Mouse (Mus musculus) WW6 (cell line): ENCODE measurements at regions not wholly inside any gene's neighbourhood (a gene's known extent, or its start where the extent isn't known, plus 50 kb on each side); places are given as distances from the start of the nearest gene placed in this dataset.

Experiments used
- DNase-seq: peaks from one replicate; pipeline ENCODE4 v3.0.0-alpha.2; 2013; ENCODE audit warnings: low read depth, low spot score

DNA sequence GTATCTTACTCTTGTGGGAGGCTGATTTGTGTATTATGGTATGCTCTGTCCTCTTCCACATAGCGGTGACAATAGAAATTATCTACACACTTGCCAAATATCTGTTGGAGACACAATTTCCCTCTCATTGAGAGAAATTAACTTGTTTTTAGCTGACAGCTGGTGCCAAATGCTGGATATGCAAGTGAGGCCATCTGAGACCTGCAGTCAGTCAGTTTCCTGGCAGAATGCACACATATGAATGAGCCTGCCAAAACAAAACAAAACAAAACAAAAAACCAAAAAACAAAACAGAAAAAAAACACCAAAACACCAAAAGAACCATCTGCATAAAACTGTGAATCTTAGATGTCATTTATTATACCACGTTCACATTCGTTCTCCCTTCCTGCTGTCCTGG, 233.7 kb upstream of the Gm12728 start:
- no peak for DNase-seq

DNA sequence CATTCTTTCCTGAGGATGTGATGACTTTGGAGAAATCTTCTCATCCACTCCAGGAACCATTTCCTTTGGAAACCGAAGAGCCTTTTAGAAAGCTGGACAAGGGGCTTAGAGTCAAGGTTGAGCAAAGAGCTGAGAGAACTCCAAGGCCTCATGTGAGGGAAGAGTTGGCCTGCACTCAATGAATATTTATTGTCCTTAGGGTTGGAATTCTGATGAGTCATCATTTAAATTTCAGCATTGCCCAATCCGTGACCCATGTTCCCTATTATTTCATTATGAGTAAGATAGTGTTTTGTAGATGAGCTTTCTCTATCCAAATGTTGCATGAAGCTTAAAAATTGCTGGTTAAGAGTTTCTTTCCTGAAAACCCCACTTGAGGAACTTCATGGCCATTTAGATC, 232.3 kb upstream of the Gm12728 start:
- no peak for DNase-seq

DNA sequence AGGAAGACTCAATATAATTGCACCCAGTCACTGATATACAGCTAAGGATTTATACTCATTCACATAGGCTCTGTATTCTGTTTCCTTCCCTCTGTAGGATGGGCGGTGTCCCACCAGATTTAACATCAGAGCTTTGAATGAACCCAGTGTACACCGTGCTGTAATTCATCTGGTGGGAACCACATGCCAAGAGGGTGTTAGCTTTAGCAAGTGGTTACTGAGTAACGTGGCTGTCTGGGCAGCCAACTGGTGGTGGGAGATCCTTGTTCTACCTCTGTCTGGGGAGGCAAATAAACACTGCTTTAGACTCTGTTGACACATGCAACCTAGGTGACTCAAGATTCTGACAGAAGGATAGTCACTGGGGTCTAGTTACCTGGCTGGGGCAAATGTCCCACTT, 229.6 kb upstream of the Gm12728 start:
- DNase-seq: no peak

DNA sequence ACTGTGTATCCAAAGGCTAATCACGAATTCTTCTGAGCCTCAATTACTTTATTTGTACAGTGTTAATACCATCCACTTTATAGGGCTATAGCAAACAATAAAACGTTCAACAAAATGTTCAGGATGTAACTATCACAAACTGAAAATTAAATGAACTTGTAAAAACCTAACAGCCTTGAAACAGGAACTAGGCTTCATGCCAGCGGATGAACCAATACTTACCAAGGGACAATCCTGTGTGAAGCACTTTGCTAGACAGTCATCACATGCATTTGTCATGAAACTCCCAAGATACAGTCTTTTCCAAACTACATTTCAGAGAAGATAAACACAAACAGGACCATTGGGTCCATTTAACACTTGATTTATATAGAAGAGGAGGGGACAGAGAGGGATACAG, 228.9 kb upstream of the Gm12728 start:
- DNase-seq: no peak

DNA sequence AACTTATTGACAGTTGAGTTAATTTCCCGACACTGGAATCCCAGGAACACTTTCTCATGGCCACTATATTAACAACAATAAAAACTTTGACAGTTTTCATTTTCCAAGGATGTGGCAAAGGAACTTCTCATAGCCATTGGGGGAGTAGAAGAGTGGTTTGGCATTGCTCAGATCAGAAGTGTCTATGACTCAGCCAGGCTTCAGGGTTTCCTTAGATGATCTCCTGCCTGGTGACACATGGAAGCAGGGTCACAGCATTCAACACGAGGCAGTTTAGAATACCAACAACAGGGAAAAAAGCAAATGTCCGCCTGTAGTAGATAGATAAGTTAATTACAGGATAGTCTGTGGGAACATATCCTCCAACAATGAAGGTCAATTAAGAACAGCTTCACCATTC, 228.1 kb upstream of the Gm12728 start:
- no peak for DNase-seq

DNA sequence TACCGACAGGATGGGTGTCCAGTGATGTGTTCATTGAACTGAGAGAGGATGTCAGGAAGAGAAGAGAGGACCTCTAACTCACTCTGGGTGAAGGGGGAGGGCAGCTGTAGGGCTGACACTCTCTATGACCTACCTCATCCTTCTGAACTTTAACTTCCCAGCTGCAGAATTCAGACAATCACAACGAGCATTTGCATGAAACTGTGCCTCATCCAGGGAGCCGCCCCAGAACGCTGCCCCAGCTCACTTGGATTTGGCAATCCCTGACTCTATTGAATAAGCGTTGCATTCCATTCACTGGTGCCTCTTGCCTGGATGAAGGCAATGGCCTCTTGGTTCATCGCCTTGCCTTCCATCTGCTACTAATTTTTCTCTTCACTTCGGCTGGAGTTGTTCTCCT, 223.9 kb upstream of the Gm12728 start:
- no peak for DNase-seq

DNA sequence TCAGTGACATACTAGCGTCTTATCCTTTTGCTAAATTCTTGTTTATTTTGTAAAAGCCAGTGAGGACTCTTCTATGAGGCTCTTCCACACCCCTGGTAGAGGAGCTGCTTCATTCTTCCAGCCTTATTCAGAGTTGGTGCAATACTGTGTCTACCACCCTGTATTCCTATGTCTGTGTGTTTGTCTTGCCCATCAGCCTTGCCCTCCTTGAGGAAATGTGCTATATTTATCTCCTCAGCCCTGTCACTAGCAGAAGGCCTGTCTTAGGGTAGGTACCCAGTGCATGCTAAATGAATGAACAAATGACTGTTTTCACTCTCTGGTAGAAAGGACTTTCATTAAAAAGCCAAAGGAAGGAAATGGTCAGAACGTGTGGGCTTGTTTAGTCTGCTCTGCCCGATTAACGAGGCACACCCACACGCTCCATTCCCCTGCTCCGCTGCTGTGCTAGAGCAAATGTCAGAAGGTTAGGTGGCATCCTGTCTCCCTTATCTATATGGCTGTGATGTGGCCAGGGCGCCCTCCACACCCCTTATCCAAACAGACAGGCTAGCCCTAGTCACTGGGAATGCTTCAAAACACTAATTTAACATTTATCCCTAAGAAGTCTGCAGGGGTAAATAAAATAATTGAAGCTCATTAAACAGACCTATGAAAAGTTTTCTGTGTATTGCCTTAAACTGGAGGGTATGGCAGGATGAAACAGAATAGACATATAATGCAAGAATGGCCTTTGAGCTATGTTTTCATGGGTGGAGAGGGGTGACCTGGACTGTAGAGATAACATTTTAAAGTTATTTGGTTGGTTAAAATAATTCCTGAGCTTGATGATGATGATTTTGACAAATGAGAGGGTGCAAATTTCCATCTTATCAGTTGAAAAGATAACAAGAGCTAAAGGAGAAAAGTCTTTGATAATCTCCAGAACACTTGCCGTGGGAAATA, 222.9 kb upstream of the Gm12728 start:
- DNase-seq: no peak

DNA sequence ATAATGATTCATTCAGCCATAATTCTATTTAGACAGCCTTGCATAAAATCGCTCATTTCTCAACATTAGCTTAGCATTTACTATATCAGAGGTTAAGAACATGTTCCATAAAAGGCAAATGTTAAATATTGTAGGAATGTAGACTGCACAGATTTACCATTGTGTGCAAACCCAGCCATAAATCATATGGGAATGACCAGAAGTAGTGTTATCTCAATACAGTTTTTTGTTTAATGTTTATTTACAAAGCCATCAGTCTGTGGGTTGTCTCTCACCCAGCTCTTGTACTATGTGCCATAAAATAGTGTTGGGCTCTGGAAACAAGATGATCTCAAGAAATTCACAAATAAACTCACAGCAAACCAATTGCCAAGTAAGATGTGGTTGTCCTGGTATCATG, 220.0 kb upstream of the Gm12728 start:
- no peak for DNase-seq

DNA sequence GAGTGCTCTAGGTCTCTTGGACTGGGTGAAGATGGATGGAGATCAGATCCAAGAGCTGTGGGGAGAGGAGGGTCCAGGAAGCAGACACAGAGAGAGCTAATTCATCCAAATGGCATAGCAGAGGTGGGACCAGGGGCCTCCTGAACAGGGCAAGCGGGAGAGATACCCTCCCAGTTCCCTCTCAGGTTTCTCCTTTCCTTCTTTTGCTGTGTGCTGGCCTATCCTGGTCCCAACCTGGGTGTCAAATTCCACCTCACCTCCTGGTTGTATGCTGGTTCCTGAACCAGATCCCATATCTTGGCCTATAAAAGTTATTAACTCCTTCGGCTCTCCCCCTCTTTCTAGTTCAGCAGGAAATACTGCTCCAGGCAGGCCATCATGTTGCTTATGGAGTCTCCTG, 214.1 kb upstream of the Gm12728 start:
- no peak for DNase-seq

DNA sequence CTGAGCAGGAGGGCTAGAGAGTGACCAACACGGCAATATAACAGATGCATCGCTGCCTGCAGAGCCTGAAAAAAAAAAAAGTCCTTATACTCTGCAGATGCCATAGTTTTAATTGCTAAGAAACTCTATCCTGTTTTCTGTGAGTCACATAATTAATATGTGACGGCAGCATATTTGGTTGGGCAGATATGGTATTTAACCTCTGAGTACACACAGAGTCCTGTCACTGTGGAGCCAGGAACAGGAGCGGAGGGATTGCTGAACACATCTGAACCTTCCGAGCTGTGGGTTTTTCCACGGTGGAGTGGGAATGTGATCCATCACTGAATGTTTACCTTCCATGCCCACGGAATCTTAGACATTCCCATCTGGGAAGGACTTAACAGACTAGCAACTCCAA, 208.7 kb upstream of the Gm12728 start:
- DNase-seq: no peak

DNA sequence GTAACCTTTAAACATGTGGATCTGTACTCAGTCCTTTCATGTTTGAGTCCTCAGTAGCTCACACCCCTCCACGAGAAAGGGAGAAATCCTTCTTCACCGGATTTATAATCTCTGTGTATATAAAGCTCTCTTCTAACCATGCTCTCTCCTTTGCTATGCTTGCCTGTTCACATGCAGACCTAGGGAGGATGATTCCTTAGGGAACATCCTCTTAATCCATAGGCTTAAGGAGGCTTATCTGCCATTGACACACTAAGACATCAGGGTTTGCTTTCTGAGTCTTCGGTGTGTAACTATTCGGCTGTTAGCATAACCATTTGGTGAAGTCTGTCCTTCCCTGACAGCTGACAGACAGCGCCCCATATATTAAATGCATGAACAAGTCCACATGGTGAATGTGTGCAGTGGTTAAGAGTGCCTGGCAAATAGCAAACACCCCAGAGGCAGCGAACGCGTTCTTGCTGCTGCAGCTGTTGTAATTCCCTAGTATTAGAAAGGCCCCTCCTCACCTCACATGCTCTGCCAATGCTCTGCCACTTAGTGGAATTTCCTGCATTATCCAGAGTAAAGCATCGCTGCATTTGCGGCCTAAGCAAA, 205.2 kb upstream of the Gm12728 start:
- no peak for DNase-seq

DNA sequence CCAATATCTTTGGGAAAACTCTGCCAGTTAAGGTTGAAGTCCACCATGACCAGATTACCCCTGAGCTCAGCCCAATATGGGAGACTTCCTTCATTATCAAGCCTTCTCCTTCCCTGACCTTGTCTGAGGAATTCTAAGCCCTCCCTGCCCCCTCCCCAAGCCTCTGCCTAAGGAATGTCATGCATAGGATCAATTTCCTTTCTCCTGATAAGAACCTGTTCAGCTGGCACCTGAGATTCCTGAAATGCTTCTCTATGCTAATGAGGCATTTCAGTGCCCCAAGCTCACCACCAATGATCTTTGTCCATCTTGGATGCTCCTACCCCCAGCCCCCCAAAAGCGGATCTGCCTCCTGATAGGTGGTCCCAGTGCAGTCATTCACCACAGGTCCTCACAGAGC, 186.0 kb upstream of the Gm12728 start:
- no peak for DNase-seq

DNA sequence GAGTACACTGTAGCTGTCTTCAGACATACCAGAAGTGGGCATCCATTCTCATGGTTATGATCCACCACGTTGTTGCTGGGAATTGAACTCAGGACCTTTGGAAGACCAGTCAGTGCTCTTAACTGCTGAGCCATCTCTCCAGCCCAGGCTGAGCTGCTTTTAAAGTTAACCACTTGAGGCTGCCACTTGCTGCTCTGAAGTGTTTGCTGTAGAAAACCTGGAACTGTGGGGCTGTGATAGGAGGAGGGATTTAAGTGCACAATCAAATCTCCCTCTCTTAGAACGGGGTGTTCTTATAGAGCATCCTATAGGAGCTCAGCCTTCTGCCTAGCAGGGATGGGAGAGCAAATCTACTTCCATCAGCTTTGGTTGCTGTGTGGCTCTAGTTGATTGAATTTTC, 185.1 kb upstream of the Gm12728 start:
- DNase-seq: no peak

DNA sequence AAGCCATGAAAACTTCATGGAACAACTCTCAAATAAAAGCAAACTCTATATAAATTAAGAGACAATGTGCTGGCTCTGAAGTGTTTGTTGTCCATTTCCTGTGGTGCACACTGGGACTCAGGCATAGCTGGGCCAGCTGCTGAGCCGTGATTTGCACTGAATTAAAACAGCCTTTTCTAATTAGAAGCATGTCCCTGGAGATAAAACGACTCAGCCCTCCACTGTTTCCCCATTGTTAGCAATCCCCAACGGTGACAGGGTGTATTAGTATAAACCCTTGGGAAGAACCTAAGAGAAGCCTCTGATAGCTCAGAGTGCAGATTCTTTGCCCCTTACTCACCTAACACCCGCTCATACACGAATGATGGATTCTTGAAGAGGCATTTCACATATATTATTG, 182.9 kb upstream of the Gm12728 start:
- no peak for DNase-seq

DNA sequence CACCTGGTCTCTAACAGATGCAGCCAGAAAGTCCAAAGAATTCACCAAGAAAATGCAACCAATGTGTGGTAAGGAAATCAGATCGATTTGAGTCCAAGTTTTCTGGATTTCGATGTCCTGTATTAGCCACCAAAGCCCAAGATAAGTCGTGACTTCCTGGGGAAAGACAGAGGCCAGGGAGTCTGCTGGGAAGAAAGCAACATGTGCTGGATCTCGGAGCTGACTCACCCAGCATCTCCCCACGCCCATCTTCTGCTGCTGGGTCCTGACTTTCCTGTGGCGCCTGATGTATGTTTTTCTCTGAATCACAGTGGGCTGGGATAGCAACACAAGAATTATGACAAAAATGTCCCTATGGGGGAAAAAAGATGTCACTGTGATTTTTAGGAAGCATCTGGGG, 178.8 kb upstream of the Gm12728 start:
- DNase-seq: no peak

DNA sequence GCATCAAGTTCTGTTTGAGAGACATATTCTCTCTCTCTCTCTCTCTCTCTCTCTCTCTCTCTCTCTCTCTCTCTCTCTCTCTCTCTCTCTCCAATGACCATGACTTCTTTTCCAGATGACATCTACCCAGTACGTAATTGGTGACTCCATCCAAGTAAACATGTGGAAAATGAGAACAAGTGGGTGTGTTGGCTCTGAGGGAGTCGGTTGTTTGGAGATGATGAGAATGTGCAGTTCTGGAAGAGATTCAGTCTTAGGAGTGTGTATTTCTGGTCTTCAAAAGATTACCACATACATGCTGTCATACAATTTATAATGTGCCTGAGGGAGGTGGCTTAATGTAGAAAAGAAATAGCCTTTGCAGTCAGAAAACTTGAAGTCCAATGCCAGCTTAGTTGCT, 175.3 kb upstream of the Gm12728 start:
- no peak for DNase-seq

DNA sequence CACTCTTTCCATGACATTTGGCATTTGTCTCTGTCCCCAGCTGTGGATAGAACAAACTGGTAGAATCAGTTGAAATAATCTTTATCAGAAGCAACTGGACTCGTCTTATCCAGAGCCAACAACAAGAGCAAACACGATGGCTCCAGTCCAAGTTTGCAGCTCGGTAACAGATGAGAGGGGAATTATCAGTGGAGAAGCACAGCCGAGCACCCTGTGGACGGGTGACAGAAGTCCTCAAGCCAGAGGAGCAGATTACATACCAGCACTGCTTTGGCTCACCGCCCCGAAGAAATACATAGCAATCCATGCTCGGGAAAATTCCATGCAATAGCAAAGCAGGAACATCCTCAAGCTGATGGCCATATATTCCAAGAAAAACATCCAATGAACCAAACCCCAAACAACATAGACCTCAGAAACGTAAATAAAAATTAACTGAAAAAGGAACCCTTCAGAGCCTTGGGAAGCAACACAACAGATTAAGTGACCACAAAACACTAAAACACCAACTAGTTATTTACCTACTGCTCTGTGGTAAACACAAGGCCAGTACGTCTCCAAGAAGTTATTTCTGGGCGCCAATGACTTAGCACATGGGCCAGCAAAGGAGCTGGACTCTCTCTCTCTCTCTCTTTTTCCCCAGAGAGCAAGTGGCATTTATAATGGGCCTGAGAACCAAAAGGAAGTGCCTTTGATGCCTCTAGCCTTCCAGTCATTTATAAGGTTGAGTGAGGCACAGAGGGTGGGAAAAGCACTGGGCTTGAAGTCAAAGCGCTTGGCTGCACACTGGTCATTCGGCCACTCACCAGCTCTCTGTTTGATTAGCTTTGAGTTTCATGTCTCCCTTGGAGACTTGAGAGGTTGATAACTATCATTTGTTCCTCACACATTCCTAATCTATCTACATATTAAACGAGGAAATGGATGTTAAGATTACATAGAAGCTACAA, 163.0 kb upstream of the Gm12728 start:
- DNase-seq: no peak

DNA sequence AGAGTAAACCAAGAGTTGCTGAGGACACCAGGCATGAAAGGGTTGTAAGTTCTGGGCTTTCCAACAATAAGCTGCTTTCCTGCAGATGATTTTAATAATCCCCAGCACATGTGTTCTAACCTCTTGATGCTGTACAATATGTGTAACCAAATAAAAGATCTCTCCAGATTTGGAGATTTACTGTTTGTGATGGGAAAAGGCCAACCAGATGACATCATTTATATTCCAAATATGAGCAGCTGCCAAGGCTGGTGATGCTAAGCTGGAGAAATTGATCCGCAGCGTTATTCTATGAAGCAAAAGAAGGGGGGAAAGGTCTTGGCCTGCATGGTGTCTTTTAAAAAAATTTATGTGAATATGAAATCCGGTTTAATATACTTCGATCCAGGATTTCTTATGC, 160.1 kb upstream of the Gm12728 start:
- no peak for DNase-seq

DNA sequence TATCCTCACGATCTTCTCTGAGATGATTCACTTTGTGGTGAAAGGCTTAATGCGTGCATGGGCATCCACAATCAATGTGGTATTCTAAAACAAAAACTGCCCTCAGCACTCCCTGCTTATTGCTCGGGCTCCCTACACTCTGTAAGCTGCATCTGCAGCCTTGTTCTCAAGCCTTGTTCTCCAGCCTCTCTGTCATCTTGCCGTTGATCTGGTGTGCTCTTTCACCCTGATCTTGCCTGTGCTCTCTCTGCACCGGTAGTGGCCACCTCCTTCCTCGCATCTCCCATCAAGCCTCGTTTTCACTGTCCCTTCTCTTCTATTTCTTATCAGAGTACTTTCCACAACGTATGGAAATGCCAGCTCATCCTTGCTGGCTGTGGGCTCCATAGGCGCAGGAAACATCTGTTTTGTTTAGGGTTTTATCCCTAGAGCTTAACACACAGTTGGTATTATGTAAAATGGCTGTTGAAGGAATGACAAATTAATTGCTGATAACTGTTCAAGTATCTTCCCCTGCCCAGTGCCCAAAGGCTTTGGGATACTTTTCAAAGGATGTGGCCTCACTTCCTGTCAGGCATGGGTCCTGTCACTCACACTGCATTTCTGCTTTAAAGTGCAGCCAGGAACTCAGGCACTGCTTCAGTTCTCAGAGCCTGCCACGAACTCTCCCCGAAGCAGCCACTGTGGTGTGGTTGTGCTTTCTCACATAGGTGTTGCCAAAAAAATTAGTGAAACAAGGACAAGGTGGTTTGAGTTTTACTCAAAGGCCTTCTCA, 158.9 kb upstream of the Gm12728 start:
- no peak for DNase-seq

DNA sequence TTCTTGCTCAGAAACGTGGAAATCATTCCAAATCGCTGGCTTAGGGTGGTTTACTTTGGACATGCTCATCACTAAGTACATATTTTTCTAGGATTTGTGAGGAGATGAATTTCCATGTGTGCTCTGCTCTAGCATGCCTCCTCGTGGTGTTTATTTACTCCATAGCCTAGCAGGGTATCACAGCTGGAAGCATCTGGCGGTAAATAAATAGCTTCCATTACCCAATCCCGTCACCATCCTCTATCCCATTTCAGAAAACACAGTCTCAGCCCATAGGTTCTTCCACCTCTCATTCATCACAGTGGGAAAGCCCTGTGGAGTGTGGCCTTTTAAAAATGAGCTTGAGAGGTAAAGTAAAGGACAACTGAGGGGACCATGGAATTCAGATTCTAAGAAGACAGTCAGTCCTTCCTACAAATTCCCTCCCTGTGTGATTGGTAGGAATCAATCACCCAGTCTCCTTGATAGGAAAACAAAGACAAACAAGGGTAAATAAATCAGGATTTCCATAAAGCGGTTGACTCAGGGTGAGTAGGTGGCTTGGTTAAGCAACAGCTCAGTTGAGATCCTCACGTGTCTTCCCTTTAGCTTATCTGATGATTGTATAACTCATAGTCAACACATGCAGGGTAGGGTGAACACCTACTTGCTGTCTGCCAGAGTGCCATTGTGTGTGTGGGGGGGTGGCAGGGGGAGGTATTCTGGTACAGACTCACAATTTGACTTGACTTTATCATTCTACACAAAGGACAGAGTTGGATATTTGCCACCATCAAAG, 156.9 kb upstream of the Gm12728 start:
- DNase-seq: no peak

DNA sequence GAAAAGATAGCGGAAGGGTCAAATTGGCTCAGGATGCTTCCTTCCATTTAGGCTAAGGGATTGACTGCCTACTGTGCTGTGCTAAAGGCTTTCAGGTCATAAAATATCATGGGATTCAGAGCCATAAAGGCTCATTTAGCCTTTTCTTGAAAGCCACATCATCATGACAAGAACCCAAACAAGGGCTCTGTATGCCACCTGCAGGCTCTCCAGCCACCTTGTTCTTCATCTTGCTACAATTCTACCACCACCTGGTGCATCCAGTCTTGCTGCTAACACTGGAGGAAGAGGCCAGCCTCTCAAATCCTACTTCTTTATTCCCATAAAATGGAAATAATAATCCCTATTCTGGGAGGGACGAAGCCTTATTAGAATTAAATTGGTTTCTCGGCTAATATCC, 155.9 kb upstream of the Gm12728 start:
- DNase-seq: no peak
